Mouse (Mus musculus): ENCODE measurements around the gene Gm17334.
"Not testable (repeated sequence)": the region's sequence is repeated elsewhere in the genome, so short reads cannot be mapped to it uniquely, and the experiment has no call there.

Gm17334 gene

DNA sequence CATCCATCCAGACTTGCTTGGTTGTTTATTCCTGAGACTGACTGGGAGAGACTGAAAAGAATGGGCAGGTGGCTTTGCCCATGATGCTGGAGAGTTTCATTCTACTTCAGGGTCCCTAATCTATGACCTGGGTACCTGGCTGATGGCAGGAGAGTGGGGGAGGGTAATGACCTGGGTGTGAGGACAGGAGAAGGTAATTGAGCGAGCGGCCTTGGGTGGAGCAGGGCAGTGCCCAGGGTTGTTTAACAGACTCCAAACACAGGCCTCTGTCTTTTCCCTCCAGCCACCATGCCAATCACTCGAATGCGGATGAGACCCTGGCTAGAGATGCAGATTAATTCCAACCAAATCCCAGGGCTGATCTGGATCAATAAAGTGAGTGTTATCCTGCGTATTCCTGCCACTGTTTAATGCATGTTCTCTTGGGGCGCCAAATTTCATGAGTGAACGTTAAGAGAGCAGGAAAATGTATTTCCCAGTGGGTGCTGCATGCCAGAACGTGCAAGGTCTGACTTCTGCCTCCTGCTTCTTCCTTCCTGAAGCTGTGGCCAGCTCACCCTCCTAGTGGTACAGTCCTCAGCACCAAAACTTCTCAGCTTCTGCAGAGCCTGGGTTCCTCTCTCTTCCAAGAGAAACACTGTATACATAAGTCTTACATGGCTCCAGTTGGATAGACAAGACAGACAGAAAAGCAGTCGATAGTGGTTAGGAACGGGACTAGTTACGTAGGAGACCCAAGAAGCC lies 1.8 kb downstream of the Gm17334 start:
- DNase-seq (ENCODE audit: low spot score): no peak

DNA sequence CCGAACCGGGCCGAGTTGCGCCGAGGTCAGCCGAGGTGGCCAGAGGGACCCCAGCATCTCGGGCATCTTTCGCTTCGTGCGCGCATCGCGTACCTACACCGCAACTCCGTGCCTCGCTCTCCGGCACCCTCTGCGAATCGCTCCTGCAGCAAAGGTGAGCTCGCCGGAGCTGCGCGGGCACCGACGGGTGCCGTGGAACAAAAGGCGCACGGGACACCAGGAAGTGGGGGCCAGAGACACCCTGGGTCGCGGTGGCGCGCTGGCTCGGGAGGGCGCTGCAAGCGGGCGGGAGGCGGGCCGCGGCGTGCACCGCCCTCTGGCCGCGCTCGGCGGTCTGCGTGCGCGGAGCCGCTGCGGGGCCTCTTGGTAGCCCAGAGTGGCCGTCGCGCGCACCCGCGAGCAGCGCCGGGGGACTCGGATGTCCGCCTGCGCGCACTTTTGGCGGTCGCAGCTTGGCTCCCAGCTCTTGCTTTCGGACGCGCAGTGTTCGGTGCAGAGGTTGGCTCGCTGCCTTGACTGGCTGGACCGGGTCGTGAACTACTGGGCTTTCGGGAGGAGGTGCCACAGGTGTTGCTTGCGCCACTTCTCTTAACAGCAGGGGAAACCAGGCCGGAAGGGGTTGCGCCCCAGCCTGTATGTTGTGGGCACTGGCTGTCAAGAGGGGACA lies 2.7 kb downstream of the Gm17334 start:
- peak; percentile 84 for DNase-seq (ENCODE audit: low spot score)

DNA sequence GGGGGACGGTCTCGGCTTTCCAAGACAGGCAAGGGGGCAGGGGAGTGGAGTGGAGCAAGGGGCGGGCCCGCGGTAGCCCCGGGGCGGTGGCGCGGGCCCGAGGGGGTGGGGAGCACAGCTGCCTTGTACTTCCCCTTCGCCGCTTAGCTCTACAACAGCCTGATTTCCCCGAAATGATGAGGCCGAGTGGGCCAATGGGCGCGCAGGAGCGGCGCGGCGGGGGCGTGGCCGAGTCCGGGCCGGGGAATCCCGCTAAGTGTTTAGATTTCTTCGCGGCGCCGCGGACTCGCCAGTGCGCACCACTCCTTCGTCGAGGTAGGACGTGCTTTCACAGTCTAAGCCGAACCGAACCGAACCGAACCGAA lies 3.2 kb downstream of the Gm17334 start, which contains the start of gene Irf1:
Gene Irf1, plus strand, starts transcription at position 255 of the 365 bp plus-strand sequence.
- DNase-seq (ENCODE audit: low spot score): peak; percentile 94

DNA sequence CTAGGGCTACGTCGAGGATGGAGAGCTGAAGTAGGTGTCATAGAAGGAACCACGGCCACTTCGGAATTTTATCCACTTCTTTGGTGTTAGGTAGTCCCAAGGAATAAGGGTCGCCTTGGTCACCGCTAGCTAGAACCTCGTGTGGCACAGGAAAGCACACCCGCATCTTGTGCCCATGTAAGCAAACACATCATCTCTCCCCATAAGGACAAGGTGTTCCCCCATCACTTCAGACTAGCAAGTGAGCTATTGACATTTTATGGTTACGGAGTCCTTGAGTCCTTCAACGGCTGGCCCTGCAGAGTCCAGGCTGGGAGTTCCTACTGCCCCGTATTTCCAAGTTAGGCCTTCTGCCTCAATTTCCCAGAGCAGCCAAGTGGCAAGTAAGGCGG lies 3.8 kb downstream of the Gm17334 start:
- DNase-seq (ENCODE audit: low spot score): no peak

DNA sequence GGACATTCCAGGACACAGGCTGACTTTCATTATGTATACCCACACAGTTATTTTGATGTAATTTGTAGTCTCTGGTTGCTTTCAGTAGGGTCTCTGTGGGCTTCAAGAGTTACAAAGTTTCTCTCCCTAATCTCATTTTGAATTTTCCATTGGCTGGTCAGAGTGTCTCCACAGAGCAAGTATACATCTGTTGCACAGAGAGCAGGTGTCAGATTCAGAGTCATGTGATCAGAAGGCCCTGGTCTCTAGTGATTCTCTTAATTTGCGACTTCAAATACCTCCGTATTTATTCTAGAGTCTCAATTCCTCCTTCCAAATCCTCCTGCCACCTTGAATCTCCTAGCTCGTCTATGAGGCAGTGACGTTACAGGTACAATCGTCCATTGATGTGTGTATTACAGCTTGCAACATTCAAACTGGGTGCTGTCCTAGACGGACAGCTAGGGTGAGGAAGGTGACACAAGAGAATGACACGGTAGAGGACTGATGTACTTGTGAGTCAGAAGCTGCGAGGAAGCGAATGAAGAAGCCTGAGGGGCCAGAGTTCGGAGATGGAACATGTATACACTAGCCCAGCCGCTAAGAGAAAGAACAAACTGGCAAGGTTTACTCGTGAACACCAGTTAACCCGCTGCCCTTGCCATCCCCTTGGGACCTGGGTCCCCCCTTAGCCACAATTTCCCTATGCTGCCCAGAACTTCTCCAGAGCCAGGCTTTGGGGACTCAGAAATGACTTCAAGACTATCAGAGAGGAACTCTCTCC lies 4.4 kb downstream of the Gm17334 start:
- no peak for DNase-seq (ENCODE audit: low spot score)

DNA sequence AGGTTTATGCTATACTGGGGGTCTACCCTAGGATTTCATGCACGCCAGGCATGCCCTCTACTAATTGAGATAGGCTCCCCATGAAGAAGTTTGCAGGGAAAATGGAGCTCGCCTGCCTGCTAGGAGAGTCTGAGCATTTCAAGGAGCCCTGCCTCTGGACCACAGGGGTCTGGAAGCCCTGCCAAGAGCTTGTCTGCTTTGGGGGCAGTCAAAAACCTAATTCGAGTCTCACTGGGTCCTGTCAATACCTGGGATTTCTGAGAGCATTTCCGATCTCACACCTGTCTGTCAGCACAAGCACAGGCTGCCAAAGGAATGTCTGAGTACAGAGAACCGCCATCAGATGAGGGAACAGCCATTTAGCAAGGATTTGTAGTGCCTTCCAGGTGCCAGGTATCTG lies 8.4 kb downstream of the Gm17334 start:
- no peak for DNase-seq (ENCODE audit: low spot score)

DNA sequence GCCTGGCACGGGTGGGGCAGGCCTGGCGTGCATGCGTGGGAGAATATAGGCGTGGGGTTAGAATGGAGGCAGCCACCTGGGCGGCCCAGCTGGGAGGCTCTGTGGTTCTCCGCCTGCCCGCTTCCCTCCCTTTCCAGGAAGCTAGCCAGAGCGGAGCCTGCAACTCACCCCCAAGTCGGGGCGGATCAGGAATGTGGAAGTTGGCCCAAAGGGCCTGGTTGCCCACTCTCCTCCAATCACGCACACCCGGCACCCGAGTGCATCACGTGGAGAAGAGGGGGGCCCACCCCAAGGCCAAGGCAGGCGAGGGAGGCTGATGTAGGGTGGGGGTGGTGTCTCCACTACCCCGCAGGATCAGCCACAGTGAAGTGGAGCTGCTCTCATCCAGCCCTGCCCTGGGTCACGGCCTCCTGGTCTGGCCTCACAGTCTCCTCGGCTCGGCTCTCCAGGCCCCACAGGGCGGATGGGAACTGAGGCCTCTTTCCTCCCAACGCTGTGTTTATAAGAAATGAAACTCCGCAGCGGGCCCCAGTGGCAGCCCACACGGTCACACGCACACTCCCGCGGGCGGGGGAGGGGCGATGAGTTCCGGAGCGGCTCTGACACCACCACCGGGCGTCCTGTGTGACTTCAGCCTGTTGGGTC lies 9.4 kb downstream of the Gm17334 start:
- DNase-seq (ENCODE audit: low spot score): peak; percentile 87

DNA sequence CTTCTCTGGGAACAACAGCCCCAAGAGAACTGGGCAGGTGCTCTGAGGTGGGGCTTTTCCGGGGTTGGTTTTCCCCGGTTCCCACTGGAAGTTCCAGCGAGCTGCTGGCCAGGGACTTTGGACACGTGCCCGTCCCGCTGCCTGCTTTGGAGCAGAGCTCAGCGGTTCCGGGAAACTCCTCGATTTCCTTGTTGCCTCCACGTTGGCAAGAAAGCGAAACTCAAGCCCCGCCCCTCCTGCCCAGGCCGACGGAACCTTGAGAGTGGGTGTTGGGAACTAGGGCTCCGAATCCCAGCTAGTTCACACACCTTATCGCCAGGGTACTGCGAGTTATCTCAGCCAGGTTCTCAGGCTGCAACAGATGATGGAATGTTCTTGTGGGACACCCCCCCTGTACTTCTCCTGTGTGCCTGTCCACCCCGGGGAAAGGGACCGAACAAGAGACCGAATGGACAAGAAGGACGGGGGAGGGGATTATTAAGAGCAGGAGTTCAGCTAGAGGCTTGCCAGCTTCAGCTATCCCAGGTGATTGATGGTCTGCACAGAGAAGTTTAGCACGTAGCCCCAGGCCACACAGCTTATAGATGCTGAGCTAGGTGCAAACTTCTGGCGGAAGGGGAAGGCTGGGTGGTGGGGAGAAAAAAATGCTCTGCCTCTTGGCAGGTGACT lies 10.0 kb downstream of the Gm17334 start:
- DNase-seq (ENCODE audit: low spot score): peak; percentile 87

DNA sequence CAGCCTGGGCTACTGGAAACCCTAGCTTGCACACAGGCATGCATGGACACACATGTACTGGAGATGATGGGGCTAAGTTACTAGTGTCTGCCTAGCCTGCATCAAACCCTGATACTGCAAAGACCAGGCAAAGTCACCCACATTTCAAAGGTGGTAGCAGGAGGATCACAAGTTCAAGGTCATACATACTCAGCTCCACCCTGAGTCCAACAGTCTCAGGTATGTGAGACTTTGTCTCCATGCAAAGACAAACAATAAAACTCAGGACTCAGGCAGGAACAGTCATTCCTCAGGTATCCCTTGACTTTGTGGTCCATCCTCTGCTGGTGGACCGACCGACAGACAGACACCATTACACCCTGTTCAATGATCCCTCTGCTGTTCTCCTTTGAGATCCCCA lies 10.6 kb downstream of the Gm17334 start:
- DNase-seq (ENCODE audit: low spot score): no peak

DNA sequence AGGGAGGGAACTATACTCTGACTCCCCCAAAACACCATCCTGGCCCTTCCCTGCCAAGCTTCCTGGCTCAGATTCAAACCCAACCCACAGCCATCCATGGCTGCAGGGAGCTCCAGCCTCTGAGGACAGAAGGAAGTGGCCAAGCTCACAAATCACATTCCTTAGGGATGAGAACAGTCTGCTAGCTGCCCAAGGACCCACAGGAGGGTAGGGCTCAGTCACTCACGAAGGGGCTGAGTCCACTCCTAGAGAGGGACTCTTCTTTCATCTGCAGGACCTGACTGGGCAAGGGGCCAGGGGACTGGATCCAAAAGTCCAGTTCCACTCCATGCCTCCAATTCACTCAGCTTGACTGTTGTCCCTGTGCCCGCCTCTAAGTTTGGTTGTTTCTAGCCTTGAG lies 11.2 kb downstream of the Gm17334 start:
- DNase-seq (ENCODE audit: low spot score): peak; percentile 67

DNA sequence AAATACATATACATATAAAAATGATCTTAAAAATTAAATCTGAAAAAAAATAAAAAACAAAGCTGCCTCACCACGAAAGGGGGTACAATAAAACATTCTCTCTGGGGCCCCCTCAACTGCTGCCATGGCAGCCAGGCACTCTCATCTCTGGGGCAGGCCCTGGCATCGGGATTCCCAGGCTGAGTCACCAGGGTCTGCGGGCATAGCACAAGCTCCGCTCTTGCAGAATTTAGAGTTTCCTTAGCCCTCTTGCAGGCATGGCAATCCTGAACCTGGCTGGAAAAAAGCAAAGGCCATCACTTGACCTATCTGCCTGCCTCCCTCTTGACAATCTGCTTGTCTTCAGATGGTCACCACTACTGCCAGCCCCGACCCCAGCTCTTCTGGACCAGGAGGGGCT lies 11.7 kb downstream of the Gm17334 start:
- no peak for DNase-seq (ENCODE audit: low spot score)

DNA sequence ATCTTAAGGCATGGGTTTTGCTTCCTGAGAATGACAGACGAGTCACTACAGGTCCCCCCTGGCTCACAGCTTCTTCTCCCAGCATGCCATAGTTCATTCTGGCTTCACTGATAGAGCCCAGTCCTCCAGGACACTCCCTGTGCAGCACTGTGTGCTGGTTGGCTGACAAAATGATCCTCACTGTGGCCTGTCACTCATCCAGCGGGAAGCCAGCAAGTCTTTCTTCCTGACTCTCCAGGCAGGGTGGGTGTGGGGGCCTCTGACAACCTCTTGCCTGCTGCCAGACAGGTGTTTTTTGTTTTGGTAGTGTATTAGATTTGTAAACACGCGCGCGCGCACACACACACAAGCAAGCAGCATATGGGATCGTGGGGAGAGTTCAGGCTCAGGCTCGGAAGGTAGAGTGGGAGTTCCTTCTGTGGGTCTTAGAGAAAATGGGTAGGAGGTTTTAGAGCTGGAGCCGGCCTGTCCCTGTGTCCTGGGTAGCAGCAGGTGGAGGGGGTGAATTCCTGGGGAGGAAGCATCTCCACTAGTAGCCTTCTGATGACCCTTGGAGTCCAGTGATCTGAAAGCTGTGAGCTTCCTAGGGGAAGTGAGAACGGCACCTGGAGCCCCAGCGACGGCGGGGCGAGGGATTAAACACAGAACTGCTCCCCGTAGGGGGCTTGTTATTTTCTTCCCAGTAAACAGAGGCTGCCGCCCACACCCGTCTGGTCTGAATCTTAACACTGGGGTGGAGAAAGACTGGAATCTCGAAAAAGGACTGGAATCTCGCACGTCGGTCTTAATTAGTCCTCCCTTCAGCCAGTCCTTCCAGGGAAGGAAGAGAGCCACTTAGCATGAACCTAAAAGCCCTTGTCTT lies 13.2 kb downstream of the Gm17334 start:
- DNase-seq (ENCODE audit: low spot score): no peak

DNA sequence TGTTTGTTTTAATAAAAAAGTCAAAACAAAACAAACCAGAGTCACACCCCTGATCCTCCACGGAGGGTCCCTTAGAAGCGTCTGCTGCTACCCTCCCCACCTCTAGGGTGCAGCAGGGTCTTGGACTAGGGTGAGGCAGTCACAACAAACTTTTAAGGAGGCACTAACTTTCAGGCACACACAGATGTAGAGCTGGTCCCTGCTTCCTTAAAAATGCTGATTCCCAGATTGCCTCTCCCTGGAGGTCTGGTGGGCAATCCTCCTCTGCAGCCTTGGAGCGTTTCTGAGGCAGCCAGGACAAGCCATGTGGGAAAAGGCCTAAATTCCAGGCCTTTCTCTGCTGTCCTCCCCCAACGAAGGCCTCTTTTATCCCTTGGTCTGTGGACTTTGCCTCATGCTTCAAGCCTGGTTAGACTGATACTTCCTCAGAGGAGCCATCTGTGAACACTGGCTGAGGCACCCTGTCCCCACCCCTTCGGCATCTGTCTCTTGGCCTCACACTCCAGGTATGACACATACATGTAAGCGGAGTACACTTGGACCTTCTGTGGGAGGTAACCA lies 14.1 kb downstream of the Gm17334 start:
- DNase-seq (ENCODE audit: low spot score): no peak

DNA sequence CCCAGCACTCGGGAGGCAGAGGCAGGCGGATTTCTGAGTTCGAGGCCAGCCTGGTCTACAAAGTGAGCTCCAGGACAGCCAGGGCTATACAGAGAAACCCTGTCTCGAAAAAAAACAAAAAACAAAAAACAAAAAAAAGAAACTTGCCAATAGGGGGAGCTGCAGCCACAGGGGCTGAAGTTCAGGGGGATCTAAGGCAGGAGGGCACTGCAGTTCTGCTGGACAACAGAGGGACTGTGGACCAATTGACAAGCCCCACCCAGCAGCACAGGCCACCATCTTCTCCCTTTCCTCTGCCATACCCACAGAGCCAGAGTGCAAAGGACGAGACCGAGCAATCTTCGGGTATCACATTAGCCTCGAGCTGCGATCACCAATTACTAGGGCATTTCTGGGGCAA lies 15.0 kb downstream of the Gm17334 start:
- not testable (repeated sequence) for DNase-seq (ENCODE audit: low spot score)

DNA sequence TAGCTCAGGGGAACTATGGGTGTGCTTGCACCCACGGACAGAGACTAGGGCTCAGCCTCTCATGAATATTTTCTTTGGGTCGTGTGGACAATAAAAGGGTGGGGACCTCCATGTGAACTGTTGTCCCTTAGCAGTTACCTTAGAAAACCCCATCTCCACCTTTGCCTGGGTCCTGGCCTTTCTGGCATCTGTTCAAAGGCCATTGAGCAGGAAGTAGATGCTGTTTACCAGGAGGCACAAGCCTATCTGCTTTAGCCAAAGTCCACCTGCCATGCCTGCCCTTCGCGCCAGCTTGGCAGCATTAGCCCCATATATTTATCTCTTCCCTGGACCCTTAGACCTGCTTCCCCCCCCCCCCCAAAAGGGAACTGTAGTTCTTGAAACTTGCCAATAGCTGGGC lies 15.4 kb downstream of the Gm17334 start:
- no peak for DNase-seq (ENCODE audit: low spot score)

DNA sequence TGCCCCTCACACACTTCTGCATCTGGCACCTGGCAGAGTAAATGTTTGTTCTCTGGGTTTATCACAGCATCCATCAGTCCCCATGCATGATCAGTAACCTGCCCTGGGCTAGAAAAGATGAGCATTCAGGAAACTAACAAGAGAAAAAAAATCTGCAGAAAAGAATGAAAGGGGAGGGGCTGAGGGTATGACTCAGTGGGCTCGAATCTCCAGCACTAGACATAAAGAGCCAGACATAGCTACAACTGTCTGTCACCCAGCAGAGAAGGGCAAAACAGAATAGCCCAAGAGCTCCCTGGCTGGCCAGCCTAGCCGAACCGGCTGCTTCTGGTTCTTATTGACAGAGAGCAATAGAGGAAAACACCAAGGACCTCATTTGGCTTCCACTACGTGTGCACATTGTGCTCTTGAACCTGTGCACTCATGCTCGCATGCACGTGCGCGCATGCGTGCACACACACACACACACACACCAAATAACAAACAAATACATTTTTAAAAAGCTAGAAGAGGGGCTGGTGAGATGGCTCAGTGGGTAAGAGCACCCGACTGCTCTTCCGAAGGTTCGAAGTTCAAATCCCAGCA lies 17.9 kb downstream of the Gm17334 start:
- no peak for DNase-seq (ENCODE audit: low spot score)

DNA sequence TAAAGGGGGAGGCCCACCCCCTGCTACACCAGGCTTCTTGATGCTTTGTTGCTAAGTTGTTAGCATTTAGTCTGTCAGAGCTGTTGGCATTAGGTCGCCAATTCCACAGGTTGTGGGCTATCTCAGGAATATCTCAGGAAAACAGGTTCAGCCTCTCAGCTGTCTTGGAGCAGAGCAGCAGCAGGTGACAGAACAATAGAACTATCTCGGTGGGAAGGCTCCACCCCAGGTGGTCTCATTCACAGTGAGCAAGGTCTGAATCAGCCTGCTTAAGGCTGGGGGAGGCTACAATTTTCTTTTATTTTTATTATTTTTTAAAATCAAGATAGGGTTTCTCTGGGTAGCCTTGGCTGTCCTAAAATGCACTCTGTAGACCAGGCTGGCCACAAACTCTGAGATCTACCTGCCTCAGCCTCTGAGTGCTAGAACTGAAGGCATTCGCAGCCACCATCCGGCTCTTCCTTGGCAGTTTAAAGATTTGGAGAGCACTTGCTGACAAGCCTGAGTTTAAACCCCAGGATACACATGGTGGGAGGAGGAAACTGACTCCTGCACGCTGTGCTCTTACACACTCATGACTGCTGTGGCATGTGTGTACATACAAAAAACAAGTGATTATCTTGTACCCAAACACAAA lies 23.2 kb downstream of the Gm17334 start:
- DNase-seq (ENCODE audit: low spot score): no peak

DNA sequence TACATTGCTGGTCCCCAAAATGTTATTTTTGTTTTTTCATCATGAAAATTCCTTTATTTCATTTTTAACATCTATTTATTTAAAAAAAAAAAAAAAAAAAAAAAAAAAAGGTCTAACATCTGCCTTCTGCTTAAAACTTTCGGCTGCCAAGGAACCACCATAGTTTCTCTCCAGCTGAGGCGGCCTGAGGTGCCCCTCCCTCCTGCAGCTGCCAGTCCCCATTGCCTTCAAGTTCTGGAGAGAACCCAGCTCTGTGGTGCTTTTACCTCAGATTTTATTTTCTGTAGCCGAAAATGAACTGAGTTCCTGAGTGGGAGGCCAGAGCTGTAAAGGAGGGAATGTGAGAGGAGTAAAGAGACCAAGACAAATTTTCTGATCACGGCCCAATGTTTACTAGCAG lies 23.7 kb downstream of the Gm17334 start:
- DNase-seq (ENCODE audit: low spot score): no peak

DNA sequence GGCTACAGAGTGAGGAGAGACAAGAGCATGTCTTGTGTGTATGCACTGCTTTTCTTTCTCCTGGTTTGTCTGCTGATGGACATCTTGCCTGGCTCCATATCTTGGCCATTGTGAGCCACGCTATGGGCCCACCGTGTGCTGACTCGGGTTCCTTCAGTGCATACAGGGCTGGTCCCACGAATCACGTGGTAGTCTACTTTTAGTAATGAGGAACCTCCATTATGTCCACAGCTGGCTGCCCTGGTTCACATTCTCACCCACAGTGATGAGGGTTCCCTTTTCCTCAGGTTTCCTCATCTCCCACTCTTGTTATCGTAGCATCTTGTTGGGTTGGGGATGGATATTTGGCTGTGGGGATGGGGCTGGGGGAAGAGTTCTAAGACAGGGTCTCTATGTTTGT lies 24.4 kb downstream of the Gm17334 start:
- DNase-seq (ENCODE audit: low spot score): no peak

DNA sequence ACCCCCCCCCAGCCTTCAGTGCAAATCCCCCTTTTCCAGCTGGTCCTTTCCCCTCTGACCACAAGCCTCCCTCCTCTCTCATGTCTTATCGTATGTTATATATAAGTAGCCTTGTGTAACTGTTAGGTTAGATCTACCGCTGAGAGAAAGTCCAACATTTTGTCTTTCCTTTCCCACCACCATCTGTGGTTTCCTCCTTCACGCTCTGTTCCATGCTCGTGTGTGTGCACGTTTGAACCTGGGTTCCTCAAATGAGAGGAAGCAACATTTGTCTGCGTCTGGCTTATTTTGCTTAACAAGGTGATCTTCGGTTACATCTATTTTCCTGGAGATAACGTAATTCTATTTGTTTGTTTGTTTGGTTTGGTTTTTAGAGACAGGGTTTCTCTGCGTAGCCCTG lies 25.0 kb downstream of the Gm17334 start:
- no peak for DNase-seq (ENCODE audit: low spot score)
